Mouse (Mus musculus): ENCODE measurements around the gene Dagla. TPM values are rescaled to one million over a fixed set of nuclear protein-coding genes. Genes with fewer than 3 reads are reported as not detected.
A peak's percentile ranks its signal among the peaks of the same experiment; 100 is the strongest.

Gene Dagla
- polyA plus RNA-seq (2015; fragmentation: Nextera tagmentation; extraction: Ambion mirVana): 2.2 and 2.4 TPM in 2 replicates

- Histone ChIP-seq H3K4me3 (peak within 1 kb of the TSS; percentile 78), H3K4me1 (peaks cover 23% of the 10 kb centered on the region), H3K27me3 (peaks cover 5% of the 10 kb centered on the region; the same call in 1 of the 2 replicates), H3K9me3 (no peaks in the 10 kb centered on the region), H3K27ac (no peak within 1 kb of the TSS), H3K9ac (peak within 1 kb of the TSS; percentile 88), H3K36me3 (no peaks in the 10 kb centered on the region), H3K4me2 (peak within 1 kb of the TSS; percentile 96)
- peak; percentile 43; the same call in 1 of the 2 replicates for ATAC-seq (ENCODE audit: insufficient number of reproducible peaks, insufficient read depth, low FRiP score, low TSS enrichment, low read depth)
- WGBS: 7% methylated on average over 56 of the region's 56 CpGs
Measured at GRCm38 (mm10) chr19:10304810-10305544, at the start of gene Dagla. Dagla (minus strand) TSS chr19:10304877.

- 87% methylated on average over 7 of the region's 7 CpGs for WGBS
- H3K4me3 ChIP-seq: no peak overlapping the region
- H3K27ac ChIP-seq: no peak overlapping the region
- peaks cover 5% of the 10 kb centered on the region; the same call in 1 of the 2 replicates for H3K4me1 ChIP-seq
- no peaks in the 10 kb centered on the region for H3K36me3 ChIP-seq
- ATAC-seq (ENCODE audit: insufficient number of reproducible peaks, insufficient read depth, low FRiP score, low TSS enrichment, low read depth): no peak
- H3K4me2 ChIP-seq: no peak overlapping the region
- 0 out of 2 replicates have a peak, but pooled peaks cover 2% of the 10 kb centered on the region for H3K27me3 ChIP-seq
- H3K9me3 ChIP-seq: no peaks in the 10 kb centered on the region
- H3K9ac ChIP-seq: no peak overlapping the region
Measured at GRCm38 (mm10) chr19:10352218-10352617, 47.5 kb upstream of the Dagla start.

GRCm38 (mm10) chr19:10347628-10348273 is 43.1 kb upstream of the Dagla start:
- no peak overlapping the region for H3K4me2 ChIP-seq
- ATAC-seq (ENCODE audit: insufficient number of reproducible peaks, insufficient read depth, low FRiP score, low TSS enrichment, low read depth): no peak
- H3K27ac ChIP-seq: no peak overlapping the region
- H3K27me3 ChIP-seq: peaks cover 16% of the 10 kb centered on the region
- whole genome bisulfite sequencing: 45% methylated on average over 5 of the region's 5 CpGs
- H3K9me3 ChIP-seq: no peaks in the 10 kb centered on the region
- no peaks in the 10 kb centered on the region for H3K4me1 ChIP-seq
- no peak overlapping the region for H3K4me3 ChIP-seq
- H3K9ac ChIP-seq: no peak overlapping the region
- no peaks in the 10 kb centered on the region for H3K36me3 ChIP-seq

- Histone ChIP-seq H3K4me1 (peaks cover 7% of the 10 kb centered on the region), H3K9ac (no peak overlapping the region), H3K27me3 (peaks cover 30% of the 10 kb centered on the region), H3K9me3 (no peaks in the 10 kb centered on the region), H3K27ac (no peak overlapping the region), H3K4me2 (no peak overlapping the region), H3K36me3 (no peaks in the 10 kb centered on the region), H3K4me3 (no peak overlapping the region)
- no peak for ATAC-seq (ENCODE audit: insufficient number of reproducible peaks, insufficient read depth, low FRiP score, low TSS enrichment, low read depth)
- WGBS: 40% methylated on average over 12 of the region's 12 CpGs
Measured at GRCm38 (mm10) chr19:10345696-10346095, 41.0 kb upstream of the Dagla start.

- no peak overlapping the region for H3K27ac ChIP-seq
- peaks cover 39% of the 10 kb centered on the region for H3K27me3 ChIP-seq
- WGBS: 84% methylated on average over 10 of the region's 10 CpGs
- no peaks in the 10 kb centered on the region for H3K9me3 ChIP-seq
- peaks cover 10% of the 10 kb centered on the region for H3K4me1 ChIP-seq
- H3K4me3 ChIP-seq: no peak overlapping the region
- ATAC-seq (ENCODE audit: insufficient number of reproducible peaks, insufficient read depth, low FRiP score, low TSS enrichment, low read depth): no peak
- H3K4me2 ChIP-seq: no peak overlapping the region
- no peaks in the 10 kb centered on the region for H3K36me3 ChIP-seq
- no peak overlapping the region for H3K9ac ChIP-seq
Measured at GRCm38 (mm10) chr19:10343866-10344265, 39.2 kb upstream of the Dagla start.

- ATAC-seq (ENCODE audit: insufficient number of reproducible peaks, insufficient read depth, low FRiP score, low TSS enrichment, low read depth): no peak
- no peaks in the 10 kb centered on the region for H3K36me3 ChIP-seq
- H3K4me3 ChIP-seq: no peak overlapping the region
- no peaks in the 10 kb centered on the region for H3K9me3 ChIP-seq
- no peak overlapping the region for H3K9ac ChIP-seq
- H3K4me2 ChIP-seq: no peak overlapping the region
- H3K27me3 ChIP-seq: peaks cover 45% of the 10 kb centered on the region
- H3K4me1 ChIP-seq: peaks cover 10% of the 10 kb centered on the region
- H3K27ac ChIP-seq: no peak overlapping the region
- 53% methylated on average over 12 of the region's 12 CpGs for WGBS
Measured at GRCm38 (mm10) chr19:10341817-10342439, 37.3 kb upstream of the Dagla start.

- H3K27ac ChIP-seq: no peak overlapping the region
- no peak for ATAC-seq (ENCODE audit: insufficient number of reproducible peaks, insufficient read depth, low FRiP score, low TSS enrichment, low read depth)
- H3K4me1 ChIP-seq: peaks cover 10% of the 10 kb centered on the region
- WGBS: 13% methylated on average over 11 of the region's 11 CpGs
- no peak overlapping the region for H3K4me3 ChIP-seq
- H3K36me3 ChIP-seq: no peaks in the 10 kb centered on the region
- peaks cover 45% of the 10 kb centered on the region for H3K27me3 ChIP-seq
- H3K9ac ChIP-seq: no peak overlapping the region
- no peak overlapping the region for H3K4me2 ChIP-seq
- H3K9me3 ChIP-seq: no peaks in the 10 kb centered on the region
Measured at GRCm38 (mm10) chr19:10341152-10341551, 36.5 kb upstream of the Dagla start.

- H3K4me2 ChIP-seq: no peak overlapping the region
- peaks cover 45% of the 10 kb centered on the region for H3K27me3 ChIP-seq
- ATAC-seq (ENCODE audit: insufficient number of reproducible peaks, insufficient read depth, low FRiP score, low TSS enrichment, low read depth): no peak
- 22% methylated on average over 5 of the region's 5 CpGs for WGBS
- no peak overlapping the region for H3K27ac ChIP-seq
- H3K9me3 ChIP-seq: no peaks in the 10 kb centered on the region
- H3K9ac ChIP-seq: no peak overlapping the region
- H3K4me1 ChIP-seq: peaks cover 10% of the 10 kb centered on the region
- H3K4me3 ChIP-seq: no peak overlapping the region
- H3K36me3 ChIP-seq: no peaks in the 10 kb centered on the region
Measured at GRCm38 (mm10) chr19:10340661-10341060, 36.0 kb upstream of the Dagla start.

GRCm38 (mm10) chr19:10339271-10339670 is 34.6 kb upstream of the Dagla start:
- no peaks in the 10 kb centered on the region for H3K36me3 ChIP-seq
- WGBS: 10% methylated on average over 5 of the region's 5 CpGs
- ATAC-seq (ENCODE audit: insufficient number of reproducible peaks, insufficient read depth, low FRiP score, low TSS enrichment, low read depth): no peak

GRCm38 (mm10) chr19:10338724-10339123 is 34.0 kb upstream of the Dagla start:
- peaks cover 45% of the 10 kb centered on the region for H3K27me3 ChIP-seq
- H3K27ac ChIP-seq: no peak overlapping the region
- peaks cover 10% of the 10 kb centered on the region for H3K4me1 ChIP-seq
- H3K36me3 ChIP-seq: no peaks in the 10 kb centered on the region
- no peak for ATAC-seq (ENCODE audit: insufficient number of reproducible peaks, insufficient read depth, low FRiP score, low TSS enrichment, low read depth)
- H3K4me3 ChIP-seq: no peak overlapping the region
- H3K9me3 ChIP-seq: no peaks in the 10 kb centered on the region
- H3K9ac ChIP-seq: no peak overlapping the region
- H3K4me2 ChIP-seq: no peak overlapping the region
- WGBS: 79% methylated on average over 4 of the region's 4 CpGs

More at GRCm38 (mm10) chr19:10339271-10339670, 34.6 kb upstream of the Dagla start:
- H3K4me2 ChIP-seq: no peak overlapping the region
- peaks cover 48% of the 10 kb centered on the region for H3K27me3 ChIP-seq
- H3K9ac ChIP-seq: no peak overlapping the region
- H3K4me3 ChIP-seq: no peak overlapping the region
- no peak overlapping the region for H3K27ac ChIP-seq
- H3K4me1 ChIP-seq: peaks cover 10% of the 10 kb centered on the region
- no peaks in the 10 kb centered on the region for H3K9me3 ChIP-seq

GRCm38 (mm10) chr19:10334467-10334866 is 29.8 kb upstream of the Dagla start:
- ATAC-seq (ENCODE audit: insufficient number of reproducible peaks, insufficient read depth, low FRiP score, low TSS enrichment, low read depth): no peak
- WGBS: 67% methylated on average over 4 of the region's 4 CpGs

More at GRCm38 (mm10) chr19:10334467-10334866, 29.8 kb upstream of the Dagla start:
- Histone ChIP-seq H3K36me3 (no peaks in the 10 kb centered on the region), H3K4me1 (no peaks in the 10 kb centered on the region), H3K9me3 (no peaks in the 10 kb centered on the region), H3K4me2 (no peak overlapping the region), H3K27ac (no peak overlapping the region), H3K27me3 (peaks cover 15% of the 10 kb centered on the region), H3K9ac (no peak overlapping the region), H3K4me3 (no peak overlapping the region)
